Mouse (Mus musculus): ENCODE measurements around the gene Bnip3.

Gene Bnip3

DNA sequence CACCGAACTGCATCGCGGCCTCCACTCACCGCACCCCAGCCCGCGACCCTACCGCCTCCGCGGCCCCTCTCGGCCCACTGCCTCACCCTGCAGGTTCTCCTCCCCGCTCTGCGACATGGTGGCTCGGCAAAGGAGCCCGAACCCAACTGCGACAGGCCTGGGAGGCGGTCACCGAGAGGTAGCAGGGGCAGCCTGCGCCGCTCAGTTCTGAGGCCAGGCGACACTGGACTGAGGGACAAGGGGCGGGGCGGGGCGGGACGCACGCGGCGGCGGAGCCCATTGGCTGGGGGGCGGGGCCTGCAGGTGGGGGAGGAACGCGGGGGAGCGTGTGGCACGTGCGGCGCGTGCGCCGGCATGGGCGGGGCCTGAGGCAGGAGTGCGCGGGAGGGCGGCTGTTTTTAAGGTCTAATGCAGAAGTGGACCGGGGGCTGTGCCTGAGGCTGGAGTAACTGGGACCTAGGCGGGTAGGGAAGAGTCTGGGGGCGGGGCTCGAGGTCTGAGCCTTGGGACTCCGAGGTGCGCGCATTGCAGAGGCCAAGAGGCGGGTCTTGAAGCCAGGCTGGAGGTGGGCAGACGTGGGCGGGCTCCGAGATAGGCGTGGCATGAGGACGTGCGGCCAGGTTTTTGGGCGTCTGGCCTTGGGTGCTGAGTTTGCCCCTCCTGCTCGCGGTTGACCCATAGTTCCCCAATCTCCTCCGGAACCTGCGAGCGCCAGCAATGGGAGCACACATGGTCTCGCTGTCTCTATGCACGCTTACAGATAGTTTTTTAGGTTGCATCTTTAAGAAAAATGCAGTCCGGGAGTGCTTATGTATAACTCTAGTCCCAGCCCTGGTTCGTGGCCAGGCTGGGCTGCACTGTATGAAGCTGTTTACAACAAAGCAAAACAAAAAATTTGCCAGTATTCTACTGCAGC lies at the start of gene Bnip3:
Bnip3 (minus strand) TSS at position 243 of the 916 bp plus-strand sequence.
- DNase-seq: peak; percentile 94

DNA sequence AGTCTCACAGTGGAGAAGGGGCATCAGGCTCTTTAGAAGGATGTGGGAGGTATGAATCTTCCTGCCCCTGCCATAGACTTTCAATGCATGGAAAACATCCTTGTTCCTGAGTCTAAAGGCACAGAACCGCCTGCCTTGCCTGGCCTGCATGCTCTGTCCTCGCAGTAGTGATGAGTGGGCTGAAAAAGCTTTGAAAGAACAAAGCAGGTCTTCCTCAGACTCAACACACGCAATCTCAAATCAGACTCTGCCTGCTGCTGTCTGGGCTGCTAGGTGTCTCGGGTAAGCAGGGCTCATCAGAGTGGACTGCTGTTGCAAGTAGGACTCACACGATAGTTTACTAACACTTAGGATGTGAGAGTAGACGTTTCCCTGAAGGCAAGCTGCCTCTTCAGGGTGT lies 47.8 kb upstream of the Bnip3 start:
- DNase-seq: no peak

DNA sequence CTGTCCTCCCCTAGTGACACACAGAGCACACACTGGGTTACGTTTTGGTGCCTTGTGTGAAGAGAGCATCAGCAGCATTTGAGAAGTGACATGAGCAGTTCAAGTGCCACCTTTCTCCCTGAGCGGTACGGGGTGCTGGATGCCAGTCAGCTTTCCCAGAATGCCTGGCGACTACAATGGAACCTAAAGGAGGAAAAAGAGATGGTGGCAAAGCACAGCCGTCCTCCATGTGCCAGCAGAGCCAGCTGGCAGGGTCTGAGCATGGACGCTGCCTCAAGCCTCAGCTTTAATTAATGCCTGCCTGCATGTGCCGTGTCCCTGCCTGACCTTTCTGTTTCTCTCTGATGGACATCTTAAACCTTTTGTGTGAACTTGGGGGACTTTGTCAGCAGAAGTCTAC lies 46.5 kb upstream of the Bnip3 start:
- peak; percentile 65 for DNase-seq

DNA sequence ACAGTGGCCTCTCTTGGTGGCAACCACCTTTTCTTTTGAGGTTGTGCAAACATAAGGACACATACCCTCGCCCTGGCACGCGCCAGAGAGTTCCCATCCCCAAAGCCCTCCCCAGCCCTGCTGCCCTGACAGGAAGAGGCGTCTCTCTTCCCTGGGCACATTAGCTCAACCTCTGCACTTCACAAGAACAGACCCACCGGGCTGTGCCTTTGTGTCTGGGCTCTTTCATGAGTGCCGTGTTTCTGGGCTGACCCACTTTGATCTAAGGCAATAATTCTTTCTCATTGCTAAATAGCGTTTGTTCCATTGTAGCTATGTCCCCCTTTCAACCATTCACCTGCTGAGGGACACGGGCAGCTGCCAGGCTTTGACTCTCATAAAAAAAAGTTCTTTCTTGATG lies 39.0 kb upstream of the Bnip3 start:
- DNase-seq: no peak

DNA sequence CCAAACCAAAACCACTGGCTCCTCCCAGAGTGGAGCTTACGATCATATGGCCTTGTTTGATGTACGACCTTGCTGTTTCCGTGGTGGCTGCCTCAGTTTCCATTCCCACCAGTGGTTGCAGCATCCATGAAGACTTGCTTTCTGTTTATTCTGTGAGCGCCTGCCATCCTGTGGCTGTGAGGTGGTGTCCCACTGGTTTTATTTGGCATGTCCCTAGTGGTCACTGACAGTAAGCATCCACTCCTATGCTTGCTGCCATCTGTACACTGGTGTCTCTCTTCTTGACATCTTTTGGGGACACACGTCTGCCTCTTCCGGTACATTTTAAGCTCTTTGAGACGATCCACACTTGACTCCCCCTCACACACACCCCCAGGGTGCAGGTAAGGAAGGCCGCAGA lies 38.4 kb upstream of the Bnip3 start:
- DNase-seq: no peak

DNA sequence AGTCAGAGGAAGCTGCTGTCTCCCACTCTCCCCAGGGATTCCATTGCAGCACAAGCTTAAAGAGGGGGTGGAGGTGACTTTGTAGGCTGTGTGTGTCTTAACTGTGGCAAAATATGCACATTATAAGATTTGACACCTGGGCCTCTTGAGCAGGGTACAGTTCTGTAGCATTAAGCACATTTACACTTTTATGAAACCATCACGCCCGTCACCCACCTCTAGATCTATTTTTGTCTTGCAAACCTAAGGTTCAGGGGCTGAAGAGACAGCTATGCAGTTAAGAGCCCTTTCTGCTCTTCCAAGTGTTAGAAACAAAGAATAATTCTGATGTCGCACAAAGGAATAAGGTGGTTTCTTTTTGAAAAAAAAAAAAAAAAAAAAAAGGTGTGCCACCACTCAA lies 36.3 kb upstream of the Bnip3 start:
- no peak for DNase-seq

DNA sequence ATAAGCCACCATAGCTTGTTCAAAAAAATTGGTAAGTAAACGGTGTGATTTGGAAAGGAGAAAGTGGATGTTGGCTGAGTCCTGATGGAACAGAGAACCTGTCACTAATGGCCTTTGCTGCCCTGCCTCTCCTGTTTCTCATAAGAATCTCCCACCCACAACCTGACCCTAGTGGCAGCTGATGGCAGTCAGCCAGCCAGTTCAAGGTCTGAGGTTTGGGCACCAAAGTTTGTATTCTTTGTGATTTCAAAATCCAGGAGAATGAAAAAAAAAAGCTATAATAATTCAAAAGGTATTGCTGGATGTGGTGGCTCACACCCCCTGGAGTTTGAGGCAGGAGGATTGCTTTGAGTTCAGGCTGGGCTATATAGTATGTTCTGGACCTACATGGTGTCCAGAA lies 33.0 kb upstream of the Bnip3 start:
- DNase-seq: no peak

DNA sequence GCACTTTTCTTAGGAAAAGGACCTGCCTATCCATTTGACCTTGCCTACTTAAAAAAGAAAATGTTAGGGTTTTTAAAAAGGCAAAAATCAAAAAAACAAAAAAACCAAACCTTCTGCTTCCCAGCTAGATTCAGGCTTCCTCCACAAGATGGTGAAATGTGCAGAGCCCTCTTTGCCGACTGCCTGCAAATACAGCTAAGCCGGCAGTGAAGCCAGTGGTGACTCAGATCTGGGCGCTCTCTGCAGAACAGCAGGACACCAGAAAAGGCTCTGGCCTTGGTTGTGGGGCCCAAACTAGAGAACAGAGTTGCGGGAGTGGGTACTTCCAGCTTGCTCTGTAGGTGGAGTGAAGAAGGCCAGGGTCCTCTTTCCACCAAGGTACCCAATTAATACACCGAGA lies 32.3 kb upstream of the Bnip3 start:
- DNase-seq: no peak

DNA sequence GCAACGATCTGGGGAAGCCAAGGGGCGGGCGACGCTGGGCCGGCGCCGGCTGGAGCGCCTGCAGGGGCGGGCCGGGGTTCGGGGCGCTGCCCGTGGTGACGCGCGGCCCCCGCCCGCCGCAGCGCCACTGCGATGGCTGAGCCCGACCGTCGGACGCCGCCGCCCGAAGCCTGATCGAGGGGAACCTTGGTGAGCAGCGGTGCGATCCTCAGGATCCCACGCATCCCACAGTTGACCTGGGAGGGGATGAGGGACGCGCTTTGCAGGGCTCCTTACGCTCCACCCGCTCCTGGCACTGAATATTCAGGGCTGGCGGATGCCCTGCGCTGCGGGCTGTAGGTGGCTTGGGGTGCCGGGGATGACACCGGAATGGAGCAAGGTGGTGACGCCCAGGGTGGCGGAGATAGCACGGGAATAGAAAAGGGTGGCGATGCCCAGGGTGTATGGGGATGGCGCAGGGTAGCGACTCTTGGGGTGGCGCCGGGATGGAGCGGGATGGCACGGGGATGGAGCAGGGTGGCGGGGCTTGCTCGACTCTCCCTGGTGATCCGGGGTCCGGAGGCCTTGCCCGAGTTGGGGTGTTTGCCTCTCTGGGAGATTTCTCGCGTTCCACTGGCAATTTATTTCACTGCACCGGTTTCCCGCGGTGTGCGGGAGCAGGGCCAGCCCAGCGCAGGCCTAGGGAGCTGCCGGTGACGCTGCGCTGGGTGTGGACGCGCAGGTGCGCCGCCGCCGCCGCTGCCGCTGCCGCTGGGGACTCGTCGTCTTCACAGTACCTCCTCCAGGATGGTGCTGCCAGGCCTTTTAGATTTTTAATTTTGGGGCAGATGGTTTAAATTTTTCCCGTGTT lies 31.5 kb upstream of the Bnip3 start, which contains the start of gene Jakmip3:
Jakmip3 (plus strand) TSS at position 119 of the 850 bp plus-strand sequence.
- peak; percentile 80 for DNase-seq

DNA sequence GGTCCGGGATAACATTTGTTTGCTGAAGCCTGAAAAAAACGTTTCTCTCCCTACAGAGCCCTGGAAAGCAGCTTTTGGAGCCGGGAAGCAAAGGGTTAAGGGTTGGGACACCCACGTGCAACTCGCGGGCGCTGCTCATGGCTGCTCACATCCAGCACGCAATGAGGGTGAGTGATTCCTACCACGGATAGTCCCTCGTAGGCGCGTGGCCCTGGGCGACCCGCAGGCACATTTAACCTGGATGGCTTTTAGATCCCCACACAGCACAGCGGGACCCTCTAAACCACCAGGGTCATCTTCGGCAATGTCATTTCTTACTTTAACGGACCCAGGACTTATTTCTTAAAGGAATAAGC lies 30.9 kb upstream of the Bnip3 start:
- DNase-seq: peak; percentile 77

DNA sequence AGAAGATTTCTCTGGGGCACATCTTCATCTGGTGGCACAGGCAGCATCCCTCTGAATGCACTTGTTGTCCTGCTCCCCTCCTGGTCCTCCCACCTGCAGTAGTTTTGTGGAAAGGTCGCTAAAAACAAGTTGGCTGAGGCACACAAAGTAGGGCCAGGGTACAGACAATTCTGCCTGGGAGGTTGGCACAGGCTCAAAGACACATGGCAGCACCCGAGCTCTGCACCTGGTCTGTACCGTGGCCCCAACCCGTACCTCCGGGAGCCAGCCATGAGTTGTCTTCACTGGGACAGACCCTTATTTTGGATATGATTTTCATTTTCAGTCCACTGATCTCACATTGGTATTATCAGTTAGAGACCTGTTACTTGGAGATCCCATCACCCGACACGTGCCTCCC lies 29.7 kb upstream of the Bnip3 start:
- no peak for DNase-seq

DNA sequence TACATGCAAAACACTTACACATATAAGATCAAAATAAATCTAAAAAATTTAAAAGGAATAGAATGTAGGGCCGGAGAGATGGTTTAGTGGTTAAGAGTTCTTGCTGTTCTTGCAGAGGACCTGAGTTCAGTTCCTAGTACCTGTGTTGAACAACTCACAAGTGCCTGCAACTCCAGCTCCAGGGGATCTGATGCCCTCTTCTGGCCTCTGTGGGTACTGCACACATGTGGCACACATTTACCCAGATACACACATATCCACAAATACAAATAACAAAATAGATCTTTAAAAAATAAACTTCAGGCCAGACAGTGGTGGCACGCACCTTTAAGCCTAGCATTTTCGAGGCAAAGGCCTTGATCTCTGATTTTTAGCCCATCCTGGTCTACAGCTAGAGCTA lies 25.2 kb upstream of the Bnip3 start:
- no peak for DNase-seq

DNA sequence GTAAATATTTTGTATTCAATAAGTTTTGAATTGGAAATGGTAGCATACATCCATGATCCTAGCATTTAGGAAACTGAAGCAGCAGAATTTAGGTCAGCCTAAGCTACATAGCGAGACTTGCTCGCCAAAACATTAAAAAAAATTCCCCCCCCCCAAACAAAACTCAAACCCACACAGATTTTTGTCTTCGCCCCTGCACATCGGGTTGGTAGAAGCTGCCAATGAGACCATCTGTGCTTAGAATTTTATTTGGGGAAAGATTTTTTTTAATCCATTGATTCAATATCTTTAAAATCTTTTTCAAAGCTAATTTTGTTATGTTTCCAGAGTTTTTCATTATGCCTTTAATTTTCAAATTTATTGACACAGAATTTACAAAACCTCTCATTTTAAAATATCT lies 19.1 kb upstream of the Bnip3 start:
- no peak for DNase-seq

DNA sequence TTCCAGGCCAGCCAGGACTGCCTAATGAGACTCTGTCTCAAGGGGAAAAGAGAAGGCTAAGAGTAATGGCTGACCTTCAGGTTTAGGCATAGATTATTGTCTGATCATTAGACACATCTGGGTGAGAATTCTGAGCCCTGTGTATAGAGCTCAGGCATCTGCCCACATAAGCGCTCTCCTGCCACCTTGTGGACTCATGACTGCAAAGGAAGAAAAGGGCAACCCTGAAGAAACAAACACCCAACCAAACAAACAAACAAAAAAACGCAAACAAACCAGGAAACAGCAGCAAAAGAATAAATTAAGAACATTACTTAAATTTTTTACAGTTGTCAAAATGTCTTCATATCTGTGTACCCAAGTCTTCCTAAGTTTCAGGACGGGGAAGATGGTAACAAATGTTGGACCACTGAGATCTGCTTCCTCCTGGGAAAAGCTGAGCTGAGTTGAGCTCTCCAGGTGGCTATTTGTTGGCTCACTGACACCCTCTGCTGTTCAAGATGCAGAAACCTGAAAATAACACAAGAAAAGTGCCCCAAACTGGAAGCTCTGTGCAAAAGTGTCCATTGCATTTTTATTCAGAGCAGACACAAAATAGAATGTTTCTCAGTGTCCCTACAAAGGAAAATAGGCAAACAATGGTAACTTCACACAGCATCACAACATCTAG lies 14.6 kb upstream of the Bnip3 start:
- no peak for DNase-seq

DNA sequence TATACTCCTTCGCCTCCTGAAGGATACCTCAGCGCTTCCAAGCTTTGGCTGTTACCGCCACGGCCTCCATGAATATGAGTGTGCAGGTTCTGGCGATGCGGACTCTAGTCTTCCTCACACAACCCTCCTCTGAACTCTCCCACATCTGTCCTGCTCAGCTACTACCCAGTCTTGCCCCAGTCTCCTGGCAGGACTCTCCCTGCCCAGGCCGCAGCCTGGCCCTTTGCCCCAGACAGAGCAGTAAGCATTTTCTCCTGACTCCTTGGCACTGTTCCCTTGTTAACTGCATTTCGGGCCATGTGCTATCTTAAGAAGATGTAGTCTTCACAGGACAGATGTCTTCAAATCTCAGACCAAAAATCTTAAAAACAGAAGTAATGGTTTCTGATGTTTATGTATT lies 12.3 kb upstream of the Bnip3 start:
- DNase-seq: no peak

DNA sequence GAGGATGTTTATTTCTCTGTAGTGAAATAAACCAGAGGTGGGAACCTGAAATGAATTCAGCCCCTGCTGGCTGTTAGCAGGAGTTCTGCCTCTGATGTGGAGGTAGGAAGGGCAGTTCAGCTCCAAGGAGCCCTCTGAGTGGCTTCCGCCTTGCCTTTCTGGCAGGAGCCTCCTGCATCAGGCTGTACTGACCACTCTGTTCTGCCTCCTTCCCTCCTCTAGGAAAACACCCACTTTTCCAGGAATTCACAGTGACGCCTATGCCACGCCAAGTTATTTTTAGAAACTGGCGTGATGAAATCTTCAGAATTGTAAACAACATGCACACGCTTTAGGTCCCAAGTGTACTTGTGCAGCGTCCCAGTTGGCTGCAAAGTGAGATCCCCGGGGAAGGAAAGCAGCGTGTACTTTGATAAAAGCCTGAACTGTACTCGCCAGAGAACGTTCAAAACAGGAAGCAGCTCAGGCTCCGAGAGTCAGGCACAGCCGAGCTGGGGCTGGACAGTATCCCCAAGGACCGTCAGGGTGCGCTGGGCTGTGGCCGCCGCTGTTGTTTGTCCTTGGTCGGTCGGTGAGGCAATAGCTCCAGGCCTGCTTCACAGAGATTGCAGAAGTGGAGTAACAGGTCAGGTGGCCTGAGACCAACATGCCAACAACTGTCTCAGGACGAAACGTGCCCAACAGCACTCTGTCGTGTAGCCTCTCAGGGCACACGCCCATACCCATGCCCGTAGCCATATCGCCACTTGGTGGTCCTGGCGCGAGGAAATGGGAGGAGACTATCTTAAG lies 10.0 kb upstream of the Bnip3 start:
- no peak for DNase-seq

DNA sequence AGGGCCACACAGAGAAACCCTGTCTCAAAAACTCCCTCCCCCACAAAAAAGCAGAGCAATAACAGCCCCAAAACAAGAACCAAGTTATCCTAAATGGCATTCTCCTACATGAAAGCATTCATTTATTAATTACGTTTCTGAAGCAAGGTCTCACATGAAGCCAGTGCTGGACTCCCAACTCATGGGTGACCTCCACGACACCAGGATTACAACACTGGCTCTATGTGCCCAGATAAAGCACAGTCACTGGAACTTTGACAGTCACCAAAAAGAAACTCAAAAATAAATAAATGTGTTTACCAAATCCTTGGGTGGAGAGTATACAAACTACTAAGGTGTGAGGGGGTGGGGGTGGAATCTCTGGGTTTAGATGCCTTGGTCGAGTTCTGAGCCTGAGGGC lies 4.3 kb upstream of the Bnip3 start:
- DNase-seq: no peak

DNA sequence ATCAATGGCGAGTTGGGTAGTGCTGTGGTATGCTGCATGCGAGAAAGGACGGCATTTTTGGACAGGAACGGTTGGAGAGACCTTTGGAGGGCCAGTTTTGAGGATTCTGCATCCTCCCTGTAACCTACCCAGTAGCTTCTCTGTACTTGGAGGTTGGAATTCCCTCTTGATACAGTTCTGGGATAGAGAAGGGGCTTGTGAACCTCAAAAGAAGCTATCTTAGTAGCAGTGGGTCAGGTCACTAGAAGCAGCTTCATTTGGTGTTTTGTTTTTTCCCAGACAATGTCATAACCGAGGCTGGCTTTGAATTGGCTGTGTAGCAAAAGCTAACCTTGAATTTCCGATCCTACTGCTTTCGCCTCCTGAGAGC lies 859 bp upstream of the Bnip3 start:
- DNase-seq: no peak

DNA sequence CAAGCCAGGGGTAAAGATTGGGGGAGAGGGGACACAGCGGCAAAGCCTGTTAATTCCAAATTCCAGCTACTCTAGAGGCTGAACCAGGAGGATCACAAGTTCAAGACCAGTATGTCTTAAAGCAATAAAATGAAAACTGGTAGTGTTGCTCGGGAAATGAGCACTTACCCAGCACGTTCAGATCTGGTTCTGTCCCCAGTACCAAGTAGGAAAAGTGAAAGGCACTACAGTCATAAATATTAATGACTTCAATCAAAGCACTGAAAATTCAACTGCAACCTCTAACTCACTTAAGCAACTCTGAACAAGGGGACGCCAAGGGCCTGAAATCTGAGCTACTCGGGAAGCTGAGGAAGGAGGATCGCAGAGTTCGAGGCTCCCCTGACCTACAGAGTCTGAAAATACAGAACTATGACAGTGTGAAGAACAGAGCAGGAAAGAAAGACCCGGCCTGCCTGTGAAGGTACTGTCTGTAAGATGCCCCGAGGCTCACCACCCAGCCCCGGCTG lies 497 bp downstream of the Bnip3 start:
- DNase-seq: no peak

DNA sequence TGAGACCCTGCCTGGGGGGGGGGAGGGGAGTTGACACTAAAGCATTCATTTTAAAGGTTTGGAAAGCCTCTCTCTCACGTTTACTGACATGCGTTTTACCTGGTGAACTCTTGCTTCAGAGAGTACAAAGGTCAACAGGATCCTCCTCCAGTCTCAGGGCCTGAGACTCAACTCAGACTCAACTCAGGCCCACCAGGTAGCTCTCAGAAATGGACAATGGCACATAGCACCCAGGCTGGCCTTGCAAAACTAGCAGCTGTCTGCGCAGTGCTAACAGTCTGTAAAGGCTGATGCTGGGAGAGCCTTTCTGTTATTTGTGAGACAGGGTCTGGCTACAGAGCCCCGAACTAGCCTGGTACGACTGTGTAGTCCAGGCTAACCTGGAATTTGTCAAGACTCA lies 1.3 kb downstream of the Bnip3 start:
- DNase-seq: no peak

DNA sequence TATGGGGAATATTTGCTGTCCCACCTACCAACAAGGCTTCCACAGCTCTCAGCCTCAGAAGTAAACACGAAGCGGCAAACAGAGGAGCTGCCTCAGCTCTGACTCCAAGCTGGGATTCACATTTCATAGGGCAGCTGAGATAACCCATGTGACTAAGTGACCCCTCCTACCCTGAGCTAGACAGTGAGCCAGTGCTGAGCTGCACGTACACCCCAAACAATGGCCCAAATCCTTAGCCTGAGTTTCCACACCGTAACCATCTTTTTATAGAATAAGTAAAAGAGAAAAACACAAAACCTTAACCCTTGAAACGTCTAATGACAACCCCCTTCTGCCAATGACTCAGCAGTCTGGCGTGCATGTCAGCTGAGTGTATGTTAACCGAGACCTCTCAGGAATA lies 2.3 kb downstream of the Bnip3 start:
- peak; percentile 53 for DNase-seq

DNA sequence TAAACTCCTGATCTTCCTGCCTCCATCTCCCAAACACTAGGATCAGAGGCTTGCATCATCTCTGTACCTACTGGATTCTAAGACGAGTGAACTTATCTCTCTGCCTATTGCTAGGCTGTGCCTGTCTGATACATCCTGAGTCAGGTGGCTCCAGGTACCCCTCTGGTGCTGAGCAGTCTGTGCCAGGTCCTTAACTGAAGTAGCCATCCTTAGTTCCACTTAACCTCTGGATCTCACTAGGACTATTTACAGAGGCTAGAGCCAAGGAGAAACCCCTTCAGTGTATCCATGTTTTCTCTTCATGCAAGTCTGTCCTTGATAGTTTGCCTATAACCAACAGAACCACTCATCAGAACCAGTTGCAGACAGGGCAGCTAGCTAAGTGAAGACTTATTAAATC lies 2.9 kb downstream of the Bnip3 start:
- DNase-seq: no peak
